Mouse (Mus musculus) stomach, postnatal 0 days (tissue): ENCODE data around the gene Rad51b. TPM values are rescaled to one million over a fixed set of nuclear protein-coding genes. Genes with fewer than 3 reads are reported as not detected.

Experiments used
- ATAC-seq: fragments of 200-750 bp; cut with Nextera tagmentation; 2 replicates; pipeline ENCODE4 v1.8.0; 2017; ENCODE audit not compliant: low FRiP score, low TSS enrichment
- DNase-seq: peaks from one replicate; pipeline ENCODE4 v3.0.0-alpha.2; 2016; ENCODE audit warnings: low spot score
- H3K27ac ChIP-seq: fragments of 300-500 bp; sonication (generic); replicated peaks from 2 replicates; pipeline ENCODE4 v1.5.1; 2014; ENCODE audit warnings: mild to moderate bottlenecking, control low read depth
- H3K27me3 ChIP-seq: fragments of 300-500 bp; sonication (generic); 2 replicates; pipeline ENCODE4 v1.6.1; 2014; ENCODE audit warnings: low read length; ENCODE audit not compliant: control insufficient read depth, insufficient read depth
- H3K36me3 ChIP-seq: fragments of 300-500 bp; sonication (generic); 2 replicates; pipeline ENCODE4 v1.6.1; 2014; ENCODE audit warnings: low read length, mixed read lengths; ENCODE audit not compliant: control insufficient read depth, insufficient read depth
- H3K4me1 ChIP-seq: fragments of 300-500 bp; sonication (generic); replicated peaks from 2 replicates; pipeline ENCODE4 v1.6.1; 2014; ENCODE audit warnings: antibody characterized with exemption; ENCODE audit not compliant: control insufficient read depth, insufficient read depth
- H3K4me2 ChIP-seq: fragments of 300-500 bp; sonication (generic); replicated peaks from 2 replicates; pipeline ENCODE4 v1.6.1; 2014; ENCODE audit warnings: low read depth, mild to moderate bottlenecking, control low read depth, moderate library complexity
- H3K4me3 ChIP-seq: fragments of 300-500 bp; sonication (generic); 2 replicates; pipeline ENCODE4 v1.5.1; 2014; ENCODE audit warnings: low read depth, low read length, control low read depth
- H3K9ac ChIP-seq: fragments of 300-500 bp; sonication (generic); 2 replicates; pipeline ENCODE4 v1.6.1; 2014; ENCODE audit warnings: mild to moderate bottlenecking, low read length, control low read depth, mixed read lengths
- H3K9me3 ChIP-seq: fragments of 300-500 bp; sonication (generic); 2 replicates; pipeline ENCODE4 v1.6.1; 2016; ENCODE audit warnings: low read length; ENCODE audit not compliant: control insufficient read depth
- CTCF ChIP-seq: IDR thresholded peaks from 2 replicates; pipeline ENCODE4 v1.5.1; 2016; ENCODE audit warnings: antibody characterized with exemption, low read depth, mild to moderate bottlenecking, moderate library complexity
- EP300 ChIP-seq: optimal IDR thresholded peaks from 2 replicates; pipeline ENCODE3; 2016; ENCODE audit warnings: antibody characterized with exemption
- WGBS: fragments of 180-500 bp; shearing (Covaris S2); extraction: QIAGEN DNeasy Blood & Tissue Kit; methylation state at CpG from one replicate; pipeline ENCODE4 v1.1.7; 2014; 5-methylcytosine and 5-hydroxymethylcytosine counted together
- polyA plus RNA-seq: library from polyadenylated mRNA; unstranded; fragments of >200 nt; fragmentation: Nextera tagmentation; extraction: Ambion mirVana; gene quantifications from 2 replicates; pipeline ENCODE4 v1.2.1, GENCODE M21; 2015

Gene Rad51b
- polyA plus RNA-seq, 1 experiment from 2014 or later: 2.0 TPM

- DNase-seq: no peak
- ATAC-seq: no peak
- WGBS: 69% methylated on average over 5 of the region's 5 CpGs
Observed at GRCm38 (mm10) chr12:79615717-79616316, 318.7 kb downstream of the Rad51b start.

DNA sequence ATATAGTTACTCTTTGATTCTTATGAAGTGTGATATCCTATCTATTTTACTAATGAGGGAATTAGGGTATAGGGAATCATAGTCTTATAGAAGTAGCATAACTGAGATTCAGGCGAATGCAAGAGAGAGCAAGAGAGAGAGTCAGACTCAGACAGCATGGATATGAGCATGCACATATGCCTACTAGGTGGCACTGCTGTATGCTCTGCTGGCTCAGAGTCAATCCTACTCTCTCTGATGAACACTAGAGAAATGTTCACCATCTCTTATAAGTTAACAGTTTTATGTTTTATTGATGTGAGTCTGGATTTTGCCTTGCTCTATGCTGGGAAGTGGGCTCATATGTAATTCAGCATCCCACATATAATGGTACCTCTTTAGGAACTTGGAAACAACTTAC lies 321.9 kb downstream of the Rad51b start:
- no peak overlapping the region for H3K4me3 ChIP-seq
- WGBS: 92% methylated on average over 1 of the region's 1 CpGs
- H3K4me1 ChIP-seq: no peaks in the 10 kb centered on the region
- H3K4me2 ChIP-seq: no peak overlapping the region
- DNase-seq (no peak), ATAC-seq (no peak)
- no peak overlapping the region for H3K9ac ChIP-seq
- H3K36me3 ChIP-seq: no peaks in the 10 kb centered on the region
- H3K27me3 ChIP-seq: no peaks in the 10 kb centered on the region
- TF ChIP-seq EP300 (no peak), CTCF (peak; percentile 46; the same call in 1 of the 2 replicates)
- no peaks in the 10 kb centered on the region for H3K9me3 ChIP-seq
- no peak overlapping the region for H3K27ac ChIP-seq

More at GRCm38 (mm10) chr12:79615717-79616316, 318.7 kb downstream of the Rad51b start:
- no peak for TF ChIP-seq EP300
- TF ChIP-seq CTCF: no peak
- H3K4me3 ChIP-seq: no peak overlapping the region
- no peaks in the 10 kb centered on the region for H3K36me3 ChIP-seq
- no peak overlapping the region for H3K9ac ChIP-seq
- peaks cover 13% of the 10 kb centered on the region for H3K4me1 ChIP-seq
- H3K27me3 ChIP-seq: no peaks in the 10 kb centered on the region
- H3K9me3 ChIP-seq: no peaks in the 10 kb centered on the region
- peak overlapping the region; percentile 45; the same call in 1 of the 2 replicates for H3K27ac ChIP-seq
- no peak overlapping the region for H3K4me2 ChIP-seq

- Histone ChIP-seq H3K4me1 (no peaks in the 10 kb centered on the region), H3K4me3 (no peak overlapping the region), H3K9ac (no peak overlapping the region), H3K27me3 (no peaks in the 10 kb centered on the region), H3K4me2 (no peak overlapping the region), H3K36me3 (no peaks in the 10 kb centered on the region), H3K27ac (no peak overlapping the region), H3K9me3 (no peaks in the 10 kb centered on the region)
- 53% methylated on average over 5 of the region's 5 CpGs for WGBS
- ATAC-seq: no peak
- no peak for DNase-seq
- no peak for TF ChIP-seq CTCF
- TF ChIP-seq EP300: no peak
Observed at GRCm38 (mm10) chr12:79620693-79621092, 323.6 kb downstream of the Rad51b start.

- TF ChIP-seq EP300 (no peak), CTCF (no peak)
- H3K9me3 ChIP-seq: no peaks in the 10 kb centered on the region
- H3K4me2 ChIP-seq: no peak overlapping the region
- H3K27me3 ChIP-seq: no peaks in the 10 kb centered on the region
- no peak overlapping the region for H3K27ac ChIP-seq
- no peak overlapping the region for H3K4me3 ChIP-seq
- no peak overlapping the region for H3K9ac ChIP-seq
- no peak for ATAC-seq
- H3K36me3 ChIP-seq: no peaks in the 10 kb centered on the region
- H3K4me1 ChIP-seq: 0 out of 2 replicates have a peak, but pooled peaks cover 2% of the 10 kb centered on the region
- 81% methylated on average over 1 of the region's 1 CpGs for WGBS
- no peak for DNase-seq
Observed at GRCm38 (mm10) chr12:79623308-79623707, 326.2 kb downstream of the Rad51b start.

GRCm38 (mm10) chr12:79625699-79626554 lies 328.8 kb downstream of the Rad51b start:
- whole genome bisulfite sequencing: 38% methylated on average over 7 of the region's 7 CpGs
- H3K9me3 ChIP-seq: no peaks in the 10 kb centered on the region
- TF ChIP-seq EP300 (no peak), CTCF (no peak)
- no peaks in the 10 kb centered on the region for H3K27me3 ChIP-seq
- no peaks in the 10 kb centered on the region for H3K36me3 ChIP-seq
- peak overlapping the region; percentile 56 for H3K27ac ChIP-seq
- H3K4me3 ChIP-seq: no peak overlapping the region
- ATAC-seq (no peak), DNase-seq (no peak)
- no peak overlapping the region; the same call in none of the 2 replicates for H3K9ac ChIP-seq
- H3K4me2 ChIP-seq: no peak overlapping the region
- 0 out of 2 replicates have a peak, but pooled peaks cover 2% of the 10 kb centered on the region for H3K4me1 ChIP-seq
